ENCODE assay signal across 26 mouse cellular contexts in the genomic region with DNA sequence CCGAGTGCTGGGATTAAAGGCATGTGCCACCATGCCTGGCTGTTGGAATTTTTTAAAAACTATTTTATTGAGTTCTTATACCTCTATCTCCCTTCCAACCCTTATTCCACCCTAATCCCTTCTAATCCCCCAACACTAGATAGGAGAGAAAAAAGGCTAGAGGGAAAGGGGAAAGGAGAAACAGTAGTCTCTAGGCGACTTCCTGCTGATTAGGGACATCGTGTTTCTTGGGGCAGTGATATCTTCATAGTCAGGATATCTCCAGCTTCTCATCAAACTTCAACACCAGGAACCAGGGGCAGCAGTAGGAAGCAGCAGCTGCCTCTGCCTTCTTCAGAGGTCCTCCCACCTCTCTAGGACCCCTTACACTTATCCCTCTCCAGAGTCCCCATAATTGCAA. TPM values are rescaled to one million over a fixed set of nuclear protein-coding genes. Genes with fewer than 3 reads are reported as not detected.
"Had no signal": no experiment of that assay in that cellular context is flagged by ENCODE, and none has a peak within 500 bp of the region (broad histone marks: within the 10 kb centered on the region; RNA-seq: fewer than 3 reads in every experiment).

No protein-coding gene starts in this region.

- H3K27me3 ChIP-seq: heart, embryonic 12.5 days; hindbrain, embryonic 12.5 days; intestine, embryonic 15.5 days; limb, embryonic 12.5 days had no signal

- H3K4me1 ChIP-seq: intestine, embryonic 15.5 days had no signal

- DNase-seq: gastrocnemius, adult 2 months; gastrocnemius, postnatal 10 days; gastrocnemius, postnatal 25 days; heart, postnatal 10 days; heart, postnatal 4 days; kidney, adult 18-20 months; kidney, adult 8-10 months; kidney, postnatal 10 days; kidney, postnatal 25 days; kidney, postnatal 4 days; liver had no signal

- H3K27ac ChIP-seq: heart, embryonic 10.5 days; hindbrain, embryonic 12.5 days; hindbrain, embryonic 14.5 days; intestine, embryonic 15.5 days; limb, embryonic 10.5 days; limb, embryonic 12.5 days had no signal

- H3K9me3 ChIP-seq: heart, embryonic 10.5 days; heart, embryonic 12.5 days; hindbrain, embryonic 10.5 days; hindbrain, embryonic 12.5 days; intestine, embryonic 15.5 days; limb, embryonic 10.5 days; limb, embryonic 12.5 days had no signal

- ATAC-seq: inflammation-experienced regulatory T-cells, adult 6 months; intestine, embryonic 15.5 days; intestine, postnatal 0 days had no signal

- H3K4me3 ChIP-seq: intestine, embryonic 15.5 days; left cerebral cortex, adult 2 months had no signal

RNA-seq across cellular contexts. Expression of a gene that starts 6.2 kb away (rescaled TPM):
- total RNA-seq: gastrocnemius, adult 2 months; gastrocnemius, postnatal 25 days; heart, adult 8-10 months; heart, postnatal 10 days; heart, postnatal 25 days; heart, postnatal 4 days; left cerebral cortex, postnatal 14 days had no signal
- polyA plus RNA-seq: heart, embryonic 14.5 days had no signal
